Mouse (Mus musculus): ENCODE results near the gene Slc44a3. TPM values are rescaled to one million over a fixed set of nuclear protein-coding genes. Genes with fewer than 3 reads are reported as not detected.

Slc44a3 gene
- polyA plus RNA-seq, 1 experiment from 2014 or later = 12.2 TPM

GRCm38 (mm10) chr3:121437070-121437469 lies 95.1 kb downstream of the Slc44a3 start:
- peaks cover 12% of the 10 kb centered on the region; the same call in 1 of the 2 replicates for H3K36me3 ChIP-seq (ENCODE audit: insufficient read depth)
- WGBS = 71% methylated on average over 7 of the region's 7 CpGs
- H3K4me2 ChIP-seq = no peak overlapping the region
- H3K9me3 ChIP-seq (ENCODE audit: low read depth, low read length) = no peaks in the 10 kb centered on the region
- DNase-seq = no peak
- no peak overlapping the region for H3K9ac ChIP-seq
- no peak overlapping the region for H3K4me3 ChIP-seq (ENCODE audit: low read depth, low read length)
- no peak for TF ChIP-seq CTCF (IDR thresholded peaks at IDR 0.05; ENCODE audit: low read depth)
- no peak overlapping the region for H3K27ac ChIP-seq (ENCODE audit: low read depth)
- H3K27me3 ChIP-seq (ENCODE audit: insufficient read depth, low read length) = no peaks in the 10 kb centered on the region
- H3K4me1 ChIP-seq (ENCODE audit: insufficient read depth) = peaks cover 18% of the 10 kb centered on the region
- ATAC-seq (ENCODE audit: insufficient read depth) = no peak

- peaks cover 25% of the 10 kb centered on the region for H3K4me1 ChIP-seq (ENCODE audit: insufficient read depth)
- no peaks in the 10 kb centered on the region for H3K27me3 ChIP-seq (ENCODE audit: insufficient read depth, low read length)
- H3K4me2 ChIP-seq = no peak overlapping the region
- peaks cover 6% of the 10 kb centered on the region; the same call in 1 of the 2 replicates for H3K36me3 ChIP-seq (ENCODE audit: insufficient read depth)
- no peak for TF ChIP-seq CTCF (IDR thresholded peaks at IDR 0.05; ENCODE audit: low read depth)
- ATAC-seq (ENCODE audit: insufficient read depth) (no peak; the same call in 1 of the 2 replicates), DNase-seq (no peak)
- WGBS = 75% methylated on average over 5 of the region's 5 CpGs
- no peak overlapping the region for H3K4me3 ChIP-seq (ENCODE audit: low read depth, low read length)
- no peak overlapping the region for H3K9ac ChIP-seq
- H3K9me3 ChIP-seq (ENCODE audit: low read depth, low read length) = no peaks in the 10 kb centered on the region
- H3K27ac ChIP-seq (ENCODE audit: low read depth) = no peak overlapping the region
Observed at GRCm38 (mm10) chr3:121435296-121435695, 96.9 kb downstream of the Slc44a3 start.

- no peaks in the 10 kb centered on the region for H3K9me3 ChIP-seq (ENCODE audit: low read depth, low read length)
- ATAC-seq (ENCODE audit: insufficient read depth) (peak; percentile 42; the same call in 1 of the 2 replicates), DNase-seq (peak; percentile 51)
- peaks cover 6% of the 10 kb centered on the region; the same call in 1 of the 2 replicates for H3K36me3 ChIP-seq (ENCODE audit: insufficient read depth)
- no peak overlapping the region for H3K4me3 ChIP-seq (ENCODE audit: low read depth, low read length)
- peak overlapping the region; percentile 51; the same call in 1 of the 2 replicates for H3K27ac ChIP-seq (ENCODE audit: low read depth)
- no peaks in the 10 kb centered on the region for H3K27me3 ChIP-seq (ENCODE audit: insufficient read depth, low read length)
- 19% methylated on average over 8 of the region's 8 CpGs for WGBS
- H3K4me1 ChIP-seq (ENCODE audit: insufficient read depth) = peaks cover 31% of the 10 kb centered on the region
- peak overlapping the region; percentile 31; the same call in 1 of the 2 replicates for H3K4me2 ChIP-seq
- no peak overlapping the region for H3K9ac ChIP-seq
- TF ChIP-seq CTCF (IDR thresholded peaks at IDR 0.05; ENCODE audit: low read depth) = 0 out of 2 replicates have a peak, but pooled peaks have one; percentile 12
Observed at GRCm38 (mm10) chr3:121433968-121434533, 98.2 kb downstream of the Slc44a3 start.

- H3K27me3 ChIP-seq (ENCODE audit: insufficient read depth, low read length) = no peaks in the 10 kb centered on the region
- WGBS = 70% methylated on average over 6 of the region's 6 CpGs
- H3K36me3 ChIP-seq (ENCODE audit: insufficient read depth) = peaks cover 6% of the 10 kb centered on the region; the same call in 1 of the 2 replicates
- no peak overlapping the region for H3K4me3 ChIP-seq (ENCODE audit: low read depth, low read length)
- H3K4me1 ChIP-seq (ENCODE audit: insufficient read depth) = peaks cover 33% of the 10 kb centered on the region
- ATAC-seq (ENCODE audit: insufficient read depth) (no peak), DNase-seq (no peak)
- peak overlapping the region; percentile 51; the same call in 1 of the 2 replicates for H3K27ac ChIP-seq (ENCODE audit: low read depth)
- H3K9me3 ChIP-seq (ENCODE audit: low read depth, low read length) = no peaks in the 10 kb centered on the region
- H3K9ac ChIP-seq = no peak overlapping the region
- no peak for TF ChIP-seq CTCF (IDR thresholded peaks at IDR 0.05; ENCODE audit: low read depth)
- no peak overlapping the region for H3K4me2 ChIP-seq
Observed at GRCm38 (mm10) chr3:121433359-121433758, 98.8 kb downstream of the Slc44a3 start.

GRCm38 (mm10) chr3:121430289-121430936 lies 101.8 kb downstream of the Slc44a3 start:
- no peak for TF ChIP-seq CTCF (IDR thresholded peaks at IDR 0.05; ENCODE audit: low read depth)
- H3K27me3 ChIP-seq (ENCODE audit: insufficient read depth, low read length) = no peaks in the 10 kb centered on the region
- 58% methylated on average over 7 of the region's 7 CpGs for WGBS
- ATAC-seq (ENCODE audit: insufficient read depth) (no peak), DNase-seq (peak; percentile 53)
- no peaks in the 10 kb centered on the region for H3K9me3 ChIP-seq (ENCODE audit: low read depth, low read length)
- H3K27ac ChIP-seq (ENCODE audit: low read depth) = 0 out of 2 replicates have a peak overlapping the region, but pooled peaks have one; percentile 24
- peak overlapping the region; percentile 92 for H3K4me2 ChIP-seq
- H3K9ac ChIP-seq = no peak overlapping the region
- peaks cover 33% of the 10 kb centered on the region for H3K4me1 ChIP-seq (ENCODE audit: insufficient read depth)
- H3K36me3 ChIP-seq (ENCODE audit: insufficient read depth) = 0 out of 2 replicates have a peak, but pooled peaks cover 4% of the 10 kb centered on the region
- no peak overlapping the region for H3K4me3 ChIP-seq (ENCODE audit: low read depth, low read length)

GRCm38 (mm10) chr3:121429469-121429868 lies 102.7 kb downstream of the Slc44a3 start:
- peak overlapping the region; percentile 89 for H3K4me3 ChIP-seq (ENCODE audit: low read depth, low read length)
- H3K9me3 ChIP-seq (ENCODE audit: low read depth, low read length) = no peaks in the 10 kb centered on the region
- peak overlapping the region; percentile 54; the same call in 1 of the 2 replicates for H3K27ac ChIP-seq (ENCODE audit: low read depth)
- WGBS = 43% methylated on average over 3 of the region's 3 CpGs
- peaks cover 33% of the 10 kb centered on the region for H3K4me1 ChIP-seq (ENCODE audit: insufficient read depth)
- TF ChIP-seq CTCF (IDR thresholded peaks at IDR 0.05; ENCODE audit: low read depth) = no peak
- ATAC-seq (ENCODE audit: insufficient read depth) = no peak
- H3K36me3 ChIP-seq (ENCODE audit: insufficient read depth) = 0 out of 2 replicates have a peak, but pooled peaks cover 4% of the 10 kb centered on the region
- peak overlapping the region; percentile 92 for H3K4me2 ChIP-seq
- no peak overlapping the region; the same call in 1 of the 2 replicates for H3K9ac ChIP-seq
- peak; percentile 27 for DNase-seq
- 0 out of 2 replicates have a peak, but pooled peaks cover 3% of the 10 kb centered on the region for H3K27me3 ChIP-seq (ENCODE audit: insufficient read depth, low read length)
